Mouse (Mus musculus) inflammation-experienced regulatory T-cells (primary cell): ENCODE data around the gene Olfr1056. TPM values are rescaled to one million over a fixed set of nuclear protein-coding genes. Genes with fewer than 3 reads are reported as not detected.

Source experiments
- polyA plus RNA-seq, 2 experiments: library from polyadenylated mRNA; unstranded; fragments of 100-300 nt; shearing (Covaris generic); gene quantifications; one replicate each; pipeline ENCODE4 v1.2.1; 2017

Olfr1056 gene
- polyA plus RNA-seq: not detected

GRCm38 (mm10) chr2:86362369-86362768 is at the start of gene Olfr1056:
Olfr1056 (minus strand) TSS chr2:86362469.

GRCm38 (mm10) chr2:86388461-86388860 is 26.2 kb upstream of the Olfr1056 start, which contains the start of gene Olfr1058:
Olfr1058 (minus strand) TSS chr2:86388561.

GRCm38 (mm10) chr2:86378293-86378692 is 16.0 kb upstream of the Olfr1056 start, which contains the start of gene Olfr1057:
Olfr1057 (minus strand) TSS chr2:86378393.

GRCm38 (mm10) chr2:86350184-86350583 is 12.1 kb downstream of the Olfr1056 start, which contains the start of gene Olfr1055:
Olfr1055 (minus strand) TSS chr2:86350284.

GRCm38 (mm10) chr2:86335333-86335732 is 26.9 kb downstream of the Olfr1056 start, which contains the start of gene Olfr1054:
Olfr1054 (minus strand) TSS chr2:86335433.

GRCm38 (mm10) chr2:86315184-86315583 is 47.1 kb downstream of the Olfr1056 start, which contains the start of gene Olfr1053:
Olfr1053 (minus strand) TSS chr2:86315284.

Other genes starting within 250 kb of the Olfr1056 start
- not detected for gene Olfr1039, start 226.5 kb downstream of the Olfr1056 start, polyA plus RNA-seq
- not detected for gene Olfr1040, start 215.7 kb downstream of the Olfr1056 start, polyA plus RNA-seq
- under 1 TPM; 0.12 to 0.98 TPM for gene Olfr1042, start 200.6 kb downstream of the Olfr1056 start, polyA plus RNA-seq
- gene Olfr1043, start 194.9 kb downstream of the Olfr1056 start, polyA plus RNA-seq: 1 to 10 TPM in 1 of 2 experiments, under 1 TPM in 1; 0.12 to 3.0 TPM
- under 1 TPM in 1 of 2 experiments, not detected in 1; 0.99 TPM for gene Olfr1044, start 184.6 kb downstream of the Olfr1056 start, polyA plus RNA-seq
- gene Olfr52, start 176.8 kb downstream of the Olfr1056 start, polyA plus RNA-seq: under 1 TPM; 0.07 to 0.10 TPM
- not detected for gene Olfr1045, start 159.5 kb downstream of the Olfr1056 start, polyA plus RNA-seq
- gene Olfr1046, start 143.2 kb downstream of the Olfr1056 start, polyA plus RNA-seq: not detected
- gene Olfr1047, start 131.1 kb downstream of the Olfr1056 start, polyA plus RNA-seq: not detected
- not detected for gene Olfr1048, start 122.2 kb downstream of the Olfr1056 start, polyA plus RNA-seq
- gene Olfr1049, start 104.1 kb downstream of the Olfr1056 start, polyA plus RNA-seq: under 1 TPM in 1 of 2 experiments, not detected in 1; 0.64 TPM
- not detected for gene Olfr1051, start 83.4 kb downstream of the Olfr1056 start, polyA plus RNA-seq
- gene Olfr1052, start 70.0 kb downstream of the Olfr1056 start, polyA plus RNA-seq: under 1 TPM in 1 of 2 experiments, not detected in 1; 0.20 TPM
- not detected for gene Olfr1053, start 47.2 kb downstream of the Olfr1056 start, polyA plus RNA-seq
- not detected for gene Olfr1054, start 27.0 kb downstream of the Olfr1056 start, polyA plus RNA-seq
- not detected for gene Olfr1055, start 12.2 kb downstream of the Olfr1056 start, polyA plus RNA-seq
- gene Olfr1057, start 15.9 kb upstream of the Olfr1056 start, polyA plus RNA-seq: not detected
- not detected for gene Olfr1058, start 26.1 kb upstream of the Olfr1056 start, polyA plus RNA-seq
- gene Olfr1061, start 51.6 kb upstream of the Olfr1056 start, polyA plus RNA-seq: not detected
- gene Olfr1062, start 64.3 kb upstream of the Olfr1056 start, polyA plus RNA-seq: under 1 TPM; 0.10 to 0.16 TPM
- not detected for gene Olfr1065, start 88.1 kb upstream of the Olfr1056 start, polyA plus RNA-seq
- gene Olfr1066, start 93.8 kb upstream of the Olfr1056 start, polyA plus RNA-seq: not detected
- not detected for gene Olfr228, start 124.9 kb upstream of the Olfr1056 start, polyA plus RNA-seq
- gene Olfr1076, start 146.0 kb upstream of the Olfr1056 start, polyA plus RNA-seq: not detected
- gene Olfr1079, start 180.0 kb upstream of the Olfr1056 start, polyA plus RNA-seq: not detected
- not detected for gene Olfr1080, start 195.8 kb upstream of the Olfr1056 start, polyA plus RNA-seq
- 1 to 10 TPM in 1 of 2 experiments, not detected in 1; 2.6 TPM for gene Olfr1082, start 236.5 kb upstream of the Olfr1056 start, polyA plus RNA-seq